Mouse (Mus musculus): Measurements from ENCODE around the gene Angptl2.

DNA sequence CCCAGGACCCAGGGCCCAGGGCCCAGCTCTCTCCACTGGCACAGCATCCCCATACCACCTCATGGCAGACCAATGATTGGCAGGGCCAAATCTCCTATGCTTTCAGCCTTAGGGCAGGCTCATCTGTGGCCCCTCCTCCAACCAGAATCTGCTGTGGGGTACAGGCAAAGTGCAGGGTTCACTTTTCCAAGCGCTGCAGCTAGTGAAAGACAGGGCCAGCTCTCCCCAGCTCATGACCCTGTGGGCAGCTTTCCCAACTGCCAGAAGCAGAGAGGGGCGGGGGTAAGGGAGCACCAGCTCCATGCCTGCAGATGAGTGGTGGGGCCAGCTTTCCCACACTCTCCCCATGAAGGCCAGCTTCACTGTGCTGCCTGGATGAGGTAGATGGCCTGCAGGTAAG, 5.0 kb upstream of the Angptl2 start:
- TF ChIP-seq CTCF (IDR thresholded peaks at IDR 0.05; ENCODE audit: low read depth, low read length) (no peak), EP300 (IDR thresholded peaks at IDR 0.05; ENCODE audit: insufficient read depth, low read depth, low read length) (no peak)

Measured in ES-Bruce4 (cell line).